Mouse (Mus musculus) spleen, adult 10 weeks (tissue): Measurements from ENCODE around the gene Snrpb2. TPM values are rescaled to one million over a fixed set of nuclear protein-coding genes. Genes with fewer than 3 reads are reported as not detected.

Source experiments
- polyA plus RNA-seq: library from polyadenylated mRNA; stranded (reverse); fragments of 350-450 nt; fragmentation: Illumina TruSeq; extraction: RNeasy Lipid Tissue Mini Kit (QIAGEN cat#74804); gene quantifications from one replicate; pipeline ENCODE4 v1.2.3, GENCODE M21; 2015; ENCODE audit warnings: low replicate concordance; ENCODE audit not compliant: insufficient read depth

The Snrpb2 gene
- 118 TPM for polyA plus RNA-seq

GRCm38 (mm10) chr2:143062812-143063792, at the start of gene Snrpb2:
Gene Snrpb2 (plus strand): TSS chr2:143063039.

GRCm38 (mm10) chr2:143078198-143078851, 15.5 kb downstream of the Snrpb2 start, which contains the start of gene Otor:
Gene Otor (plus strand): TSS chr2:143078473.

Other genes starting within 250 kb of the Snrpb2 start
- gene Kif16b, start 161.5 kb upstream of the Snrpb2 start, polyA plus RNA-seq: 13.1 TPM
- gene Otor, start 15.4 kb downstream of the Snrpb2 start, polyA plus RNA-seq: not detected